Mouse (Mus musculus) adipocyte (in vitro differentiated cells): ENCODE data around the gene Zfp365.

Experiments
- DNase-seq: peaks from one replicate; pipeline ENCODE4 v3.0.0-alpha.2; 2016; ENCODE audit warnings: low spot score

Gene Zfp365

DNA sequence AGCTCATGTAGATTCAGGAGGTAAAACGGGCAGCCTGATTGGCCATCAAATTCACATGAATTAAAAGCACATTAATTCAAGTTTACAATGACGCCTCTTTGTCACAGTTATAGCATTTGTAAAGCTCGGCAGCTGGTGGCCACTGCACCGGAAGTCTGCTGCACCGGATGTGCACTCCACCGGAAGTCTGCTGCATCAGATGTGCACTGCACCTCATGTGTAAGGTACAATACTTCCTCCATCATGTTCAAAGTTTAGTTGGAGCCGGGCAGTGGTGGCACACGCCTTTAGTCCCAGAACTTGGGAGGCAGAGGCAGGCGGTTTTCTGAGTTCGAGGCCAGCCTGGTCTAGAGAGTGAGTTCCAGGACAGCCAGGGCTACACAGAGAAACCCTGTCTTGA is 70.9 kb downstream of the Zfp365 start:
- no peak for DNase-seq

DNA sequence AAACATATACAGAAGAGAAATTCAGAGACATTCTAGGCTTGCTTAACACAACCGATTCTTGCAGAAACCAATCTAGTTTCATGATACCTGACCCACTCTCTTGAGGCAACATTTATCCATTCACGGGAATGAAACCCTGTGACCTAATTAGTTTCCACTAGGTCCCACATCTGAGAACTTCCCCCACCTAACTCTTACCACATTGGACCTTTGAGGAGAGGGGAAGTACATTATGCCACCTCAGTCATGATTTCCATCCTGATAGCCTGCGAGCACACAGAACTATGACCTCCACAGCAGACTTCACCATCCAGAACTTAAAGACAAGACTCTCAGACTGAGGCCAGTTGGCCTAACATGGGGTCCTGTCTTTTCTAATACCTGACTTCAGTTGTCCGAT is 71.7 kb downstream of the Zfp365 start:
- no peak for DNase-seq

DNA sequence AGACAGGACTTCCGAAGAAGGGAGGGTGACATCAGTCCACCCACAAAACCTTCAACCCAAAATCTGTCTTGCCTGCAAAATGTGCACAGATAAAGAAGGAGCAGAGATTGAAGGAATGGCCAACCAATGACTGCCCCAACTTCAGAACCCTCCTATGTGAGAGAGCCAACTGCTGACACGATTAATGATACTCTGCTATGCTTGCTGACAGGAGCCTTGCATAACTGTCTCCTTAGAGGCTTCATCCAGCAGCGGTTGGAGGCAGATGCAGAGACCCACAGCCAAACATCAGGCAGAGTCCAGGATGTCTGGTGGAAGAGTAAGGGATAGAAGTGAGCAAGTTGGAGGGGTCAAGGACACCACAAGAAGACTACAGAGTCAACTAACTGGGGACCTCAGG is 73.3 kb downstream of the Zfp365 start:
- DNase-seq = peak; percentile 68

DNA sequence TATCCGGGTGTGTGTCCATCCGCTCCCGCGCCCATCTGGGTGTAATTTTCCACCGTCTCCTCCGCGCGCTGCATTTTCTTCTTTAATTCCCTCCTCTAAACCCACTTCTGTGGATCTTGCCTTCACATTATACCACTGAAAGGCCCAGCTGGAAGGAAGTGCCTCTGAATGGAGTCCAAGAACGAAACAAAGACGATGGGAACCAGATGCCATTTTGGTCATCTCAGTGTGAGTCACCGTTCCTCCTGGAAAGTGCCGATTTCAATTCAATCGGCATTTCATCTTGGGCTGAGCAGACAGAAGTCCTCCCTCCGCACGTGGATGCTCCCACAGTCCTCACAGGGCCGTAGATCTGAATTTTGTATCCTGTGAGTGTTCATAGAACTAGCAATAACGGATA is 76.0 kb downstream of the Zfp365 start:
- DNase-seq = no peak
